8 mouse cellular contexts compared by ENCODE assay signal in the genomic region with DNA sequence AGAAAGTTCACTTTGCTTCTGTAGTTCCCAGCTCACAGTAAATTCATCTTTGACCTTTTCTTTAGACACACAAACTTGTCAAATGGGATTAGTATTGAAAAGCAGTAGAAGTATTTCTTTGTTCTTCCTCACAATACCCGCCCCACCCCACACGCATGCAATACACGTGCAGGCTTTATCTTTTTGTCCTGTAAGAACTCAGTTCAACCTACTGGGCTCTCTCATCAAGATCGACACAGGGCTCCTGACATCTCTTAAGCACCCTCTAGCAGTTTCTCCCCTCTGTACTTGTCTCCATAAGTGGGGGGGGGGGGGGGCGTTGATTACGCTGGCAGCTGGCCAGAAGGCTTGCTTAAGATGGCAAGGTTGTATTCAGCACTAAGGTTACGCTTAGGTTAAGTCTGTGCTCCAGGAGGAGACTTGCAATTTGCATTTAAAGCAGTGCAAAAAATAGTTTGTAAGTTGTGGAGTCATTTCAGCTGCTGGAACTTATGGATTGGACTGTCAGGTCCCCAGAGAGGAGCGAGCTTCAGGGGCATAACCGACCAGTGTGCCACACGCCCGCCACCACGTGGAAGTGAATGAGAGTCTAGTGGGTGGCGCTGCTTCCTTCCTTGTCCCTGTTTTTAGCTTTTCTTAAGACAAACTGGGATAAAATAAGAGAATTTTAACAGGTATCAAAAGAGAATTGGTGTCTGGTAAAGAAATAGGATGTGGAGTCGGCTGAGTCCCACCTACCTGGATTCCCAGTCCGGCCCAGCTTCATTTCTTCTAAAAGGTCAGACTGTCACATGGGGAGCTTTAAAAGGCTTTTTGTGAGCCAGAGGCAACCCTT. TPM values are rescaled to one million over a fixed set of nuclear protein-coding genes. Genes with fewer than 3 reads are reported as not detected.
DNase-seq lines count a peak whose midpoint lies in the region; ATAC-seq and TF ChIP-seq lines count a peak whose summit lies in the region.

No protein-coding gene starts in this region.

- no peaks in the 10 kb centered on the region for H3K9me3 ChIP-seq in kidney, embryonic 15.5 days (replicated peaks)
- no peaks in the 10 kb centered on the region for H3K9me3 ChIP-seq in embryonic facial prominence, embryonic 10.5 days
- H3K9me3 ChIP-seq in hindbrain, postnatal 0 days (ENCODE audit: low read length): no peaks in the 10 kb centered on the region
- 0 out of 2 replicates have a peak, but pooled peaks cover 2% of the 10 kb centered on the region for H3K9me3 ChIP-seq in midbrain, embryonic 15.5 days

- no peak overlapping the region for H3K4me3 ChIP-seq in kidney, embryonic 15.5 days (replicated peaks)
- no peak overlapping the region for H3K4me3 ChIP-seq in embryonic facial prominence, embryonic 10.5 days
- H3K4me3 ChIP-seq in hindbrain, postnatal 0 days (ENCODE audit: low read length): no peak overlapping the region
- H3K4me3 ChIP-seq in midbrain, embryonic 15.5 days: no peak overlapping the region

- ATAC-seq in kidney, embryonic 15.5 days (replicated peaks; ENCODE audit: low FRiP score): no peak
- ATAC-seq in hindbrain, postnatal 0 days: no peak
- ATAC-seq in midbrain, embryonic 15.5 days (replicated peaks): 0 out of 2 replicates have a peak, but pooled peaks have one; percentile 29
- no peak for ATAC-seq in frontal cortex, adult (ENCODE audit: low TSS enrichment)

- no peak for DNase-seq in kidney, postnatal 36 days
- DNase-seq in embryonic facial prominence, embryonic 10.5 days (ENCODE audit: low spot score): peak; percentile 21
- no peak for DNase-seq in hindbrain, postnatal 0 days (ENCODE audit: low spot score)
- no peak for DNase-seq in left cerebral cortex, postnatal 36 days (ENCODE audit: low spot score in 2 of 2)
- no peak for DNase-seq in urinary bladder, adult 18-20 months (ENCODE audit: low spot score in 2 of 2)

- H3K36me3 ChIP-seq in kidney, embryonic 15.5 days: no peaks in the 10 kb centered on the region
- H3K36me3 ChIP-seq in embryonic facial prominence, embryonic 10.5 days (replicated peaks): peaks cover 17% of the 10 kb centered on the region
- no peaks in the 10 kb centered on the region for H3K36me3 ChIP-seq in hindbrain, postnatal 0 days (ENCODE audit: insufficient read depth, low read length)
- H3K36me3 ChIP-seq in midbrain, embryonic 15.5 days (replicated peaks): no peaks in the 10 kb centered on the region; the same call in 1 of the 2 replicates

- H3K4me2 ChIP-seq in kidney, embryonic 15.5 days: no peak overlapping the region
- H3K4me2 ChIP-seq in hindbrain, postnatal 0 days (ENCODE audit: low read depth, low read length): no peak overlapping the region
- H3K4me2 ChIP-seq in midbrain, embryonic 15.5 days: no peak overlapping the region

- H3K4me1 ChIP-seq in kidney, embryonic 15.5 days: peaks cover 53% of the 10 kb centered on the region
- peaks cover 43% of the 10 kb centered on the region for H3K4me1 ChIP-seq in embryonic facial prominence, embryonic 10.5 days
- peaks cover 4% of the 10 kb centered on the region; the same call in 1 of the 2 replicates for H3K4me1 ChIP-seq in hindbrain, postnatal 0 days (ENCODE audit: insufficient read depth, low read length)
- H3K4me1 ChIP-seq in midbrain, embryonic 15.5 days: peaks cover 24% of the 10 kb centered on the region

- peak overlapping the region; percentile 83 for H3K27ac ChIP-seq in kidney, embryonic 15.5 days
- peak overlapping the region; percentile 69 for H3K27ac ChIP-seq in embryonic facial prominence, embryonic 10.5 days (replicated peaks)
- H3K27ac ChIP-seq in hindbrain, postnatal 0 days: peak overlapping the region; percentile 15; the same call in 1 of the 2 replicates
- H3K27ac ChIP-seq in midbrain, embryonic 15.5 days: no peak overlapping the region

- no peak overlapping the region for H3K9ac ChIP-seq in kidney, embryonic 15.5 days
- H3K9ac ChIP-seq in hindbrain, postnatal 0 days (replicated peaks; ENCODE audit: low read length): no peak overlapping the region
- H3K9ac ChIP-seq in midbrain, embryonic 15.5 days: no peak overlapping the region

- WGBS in kidney, embryonic 15.5 days: 65% methylated on average over 15 of the region's 15 CpGs
- WGBS in embryonic facial prominence, embryonic 10.5 days: 74% methylated on average over 15 of the region's 15 CpGs
- 41% methylated on average over 15 of the region's 15 CpGs for WGBS in hindbrain, postnatal 0 days
- WGBS in midbrain, embryonic 15.5 days: 32% methylated on average over 15 of the region's 15 CpGs

- intact Hi-C loops in left cerebral cortex, postnatal 36 days (cut with DNase I): no loop called here

- no peak for TF ChIP-seq CTCF in hindbrain, postnatal 0 days (IDR thresholded peaks at IDR 0.05; ENCODE audit: low read depth)

- no peaks in the 10 kb centered on the region for H3K27me3 ChIP-seq in kidney, embryonic 15.5 days
- H3K27me3 ChIP-seq in embryonic facial prominence, embryonic 10.5 days (replicated peaks; ENCODE audit: low read depth, poor library complexity, severe bottlenecking): no peaks in the 10 kb centered on the region
- H3K27me3 ChIP-seq in hindbrain, postnatal 0 days (ENCODE audit: insufficient read depth, low read length): no peaks in the 10 kb centered on the region
- H3K27me3 ChIP-seq in midbrain, embryonic 15.5 days (replicated peaks): no peaks in the 10 kb centered on the region

RNA-seq across cellular contexts. Expression of a gene that starts 20.5 kb away (rescaled TPM):
- 19.8 and 30.2 TPM in 2 replicates for polyA plus RNA-seq in kidney, embryonic 15.5 days (2015; fragmentation: Nextera tagmentation; extraction: Ambion mirVana)
- 20.0 and 23.2 TPM in 2 replicates for polyA plus RNA-seq in embryonic facial prominence, embryonic 10.5 days (2016; fragmentation: Nextera tagmentation; extraction: Ambion mirVana)
- total RNA-seq in hindbrain, postnatal 0 days (2014; rRNA removed): 134 and 143 TPM in 2 replicates
- polyA plus RNA-seq in hindbrain, postnatal 0 days (2015; fragmentation: Nextera tagmentation; extraction: Ambion mirVana): 38.7 and 39.2 TPM in 2 replicates
- polyA plus RNA-seq in midbrain, embryonic 15.5 days (2015; fragmentation: Nextera tagmentation; extraction: Ambion mirVana): 41.7 and 41.8 TPM in 2 replicates
- 100 to 1,000 TPM; 245 to 264 TPM for total RNA-seq in left cerebral cortex, postnatal 36 days (2021)

RNA-seq across cellular contexts. Expression of a gene that starts 30.3 kb away (rescaled TPM):
- 263 and 284 TPM in 2 replicates for polyA plus RNA-seq in kidney, embryonic 15.5 days (2015; fragmentation: Nextera tagmentation; extraction: Ambion mirVana)
- 382 and 392 TPM in 2 replicates for polyA plus RNA-seq in embryonic facial prominence, embryonic 10.5 days (2016; fragmentation: Nextera tagmentation; extraction: Ambion mirVana)
- 140 and 174 TPM in 2 replicates for total RNA-seq in hindbrain, postnatal 0 days (2014; rRNA removed)
- 130 and 131 TPM in 2 replicates for polyA plus RNA-seq in hindbrain, postnatal 0 days (2015; fragmentation: Nextera tagmentation; extraction: Ambion mirVana)
- 92.3 and 96.8 TPM in 2 replicates for polyA plus RNA-seq in midbrain, embryonic 15.5 days (2015; fragmentation: Nextera tagmentation; extraction: Ambion mirVana)
- total RNA-seq in left cerebral cortex, postnatal 36 days (2021): 10 to 100 TPM; 41.0 to 49.3 TPM

RNA-seq across cellular contexts. Expression of a gene that starts 35.8 kb away (rescaled TPM):
- polyA plus RNA-seq in kidney, embryonic 15.5 days (2015; fragmentation: Nextera tagmentation; extraction: Ambion mirVana): 44.3 and 45.8 TPM in 2 replicates
- polyA plus RNA-seq in embryonic facial prominence, embryonic 10.5 days (2016; fragmentation: Nextera tagmentation; extraction: Ambion mirVana): 38.6 and 43.8 TPM in 2 replicates
- total RNA-seq in hindbrain, postnatal 0 days (2014; rRNA removed): 39.1 and 44.3 TPM in 2 replicates
- 43.3 and 43.8 TPM in 2 replicates for polyA plus RNA-seq in hindbrain, postnatal 0 days (2015; fragmentation: Nextera tagmentation; extraction: Ambion mirVana)
- polyA plus RNA-seq in midbrain, embryonic 15.5 days (2015; fragmentation: Nextera tagmentation; extraction: Ambion mirVana): 42.9 and 48.0 TPM in 2 replicates
- total RNA-seq in left cerebral cortex, postnatal 36 days (2021): 10 to 100 TPM; 29.5 to 34.9 TPM
